Mouse (Mus musculus) erythroblast, adult 5-6 weeks (primary cell): Measurements from ENCODE around the gene Mark2. TPM values are rescaled to one million over a fixed set of nuclear protein-coding genes. Genes with fewer than 3 reads are reported as not detected.
"Not testable (repeated sequence)": the region's sequence is repeated elsewhere in the genome, so short reads cannot be mapped to it uniquely, and the experiment has no call there.

Experiments
- ATAC-seq: replicated peaks from 2 replicates; pipeline ENCODE4 v1.8.0; 2016; ENCODE audit warnings: moderate number of reproducible peaks, mild to moderate bottlenecking, moderate TSS enrichment, inconsistent platforms; ENCODE audit not compliant: poor library complexity, low FRiP score, severe bottlenecking
- total RNA-seq, 2 experiments: library from RNA; stranded (forward) in 1 of 2; stranded (reverse) in 1 of 2; fragments of 150-400 nt in 1 of 2; fragments of 200-764, 138-1000 nt in 1 of 2; gene quantifications; 2 replicates each; pipeline versions ENCODE4 v1.2.3 to v1.2.4; 2015 to 2017; ENCODE audit warnings: low replicate concordance in 2 of 2

Mark2 gene
- total RNA-seq (2015; ENCODE audit: low replicate concordance) (39.9 and 57.1 TPM in 2 replicates), total RNA-seq (2017; ENCODE audit: low replicate concordance) (19.4 and 48.1 TPM in 2 replicates)

DNA sequence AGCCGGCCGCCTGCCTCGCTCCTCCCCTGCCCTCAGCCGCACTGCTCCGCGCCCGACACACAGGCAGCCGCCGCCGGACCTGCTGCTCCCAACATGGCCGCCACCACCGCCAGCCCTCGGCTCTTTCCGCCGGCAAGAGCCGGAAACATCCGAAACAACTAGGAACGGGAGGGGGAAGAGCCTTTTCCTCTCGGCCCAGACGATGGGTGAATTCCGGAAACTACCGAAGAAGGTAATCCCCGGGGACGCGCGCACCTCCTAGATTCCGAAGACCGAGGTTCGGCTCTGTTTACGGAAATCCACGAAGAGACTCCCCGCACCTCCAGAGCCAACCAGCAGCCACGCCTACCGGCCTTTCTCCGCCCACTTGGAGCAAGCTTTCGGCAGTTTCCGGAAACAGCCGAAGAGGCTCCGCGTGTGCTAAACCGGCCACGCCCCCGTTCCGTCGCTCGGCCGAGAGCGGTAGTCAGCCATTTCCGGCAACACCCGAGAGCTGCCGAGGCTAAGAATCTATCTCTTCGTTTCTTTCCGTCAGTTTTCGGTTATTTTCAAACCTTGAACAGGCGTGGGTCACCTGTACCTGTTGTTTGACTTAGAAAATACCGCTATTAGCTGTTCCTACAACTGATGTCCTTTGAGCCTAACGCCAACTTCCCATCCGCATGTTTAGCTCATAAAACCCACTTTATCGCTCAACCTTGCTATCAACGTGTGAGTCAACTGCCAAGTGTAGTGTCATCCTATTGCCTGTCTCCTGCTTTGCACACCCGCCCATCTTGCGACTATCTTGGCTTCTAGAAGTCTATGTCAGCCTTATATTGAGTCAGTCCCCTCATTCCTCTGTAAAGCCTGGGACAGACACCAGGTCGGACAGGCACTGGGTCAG, at the start of gene Mark2:
TSS of gene Mark2 (minus strand) at position 349 of the 886 bp plus-strand sequence.
- peak; percentile 82 for ATAC-seq

DNA sequence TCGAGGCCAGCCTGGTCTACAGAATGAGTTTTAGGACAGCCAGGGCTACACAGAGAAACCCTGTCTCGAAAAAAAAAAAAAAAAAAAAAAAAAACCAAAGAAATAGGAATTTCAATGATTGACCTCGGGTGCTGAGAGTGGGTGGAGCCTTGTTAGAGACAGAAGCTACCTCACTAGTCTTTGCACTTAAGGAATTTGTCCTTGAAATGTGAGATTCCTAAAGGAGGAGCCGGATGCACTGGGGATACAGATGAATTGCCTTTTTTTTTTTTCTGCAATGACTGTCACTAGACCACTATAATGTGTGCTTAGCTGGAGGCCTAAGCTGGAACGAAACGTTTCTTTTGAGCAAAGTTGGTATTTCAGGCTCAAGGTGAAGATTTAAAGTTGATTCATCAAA, 46.8 kb upstream of the Mark2 start:
- no peak for ATAC-seq

DNA sequence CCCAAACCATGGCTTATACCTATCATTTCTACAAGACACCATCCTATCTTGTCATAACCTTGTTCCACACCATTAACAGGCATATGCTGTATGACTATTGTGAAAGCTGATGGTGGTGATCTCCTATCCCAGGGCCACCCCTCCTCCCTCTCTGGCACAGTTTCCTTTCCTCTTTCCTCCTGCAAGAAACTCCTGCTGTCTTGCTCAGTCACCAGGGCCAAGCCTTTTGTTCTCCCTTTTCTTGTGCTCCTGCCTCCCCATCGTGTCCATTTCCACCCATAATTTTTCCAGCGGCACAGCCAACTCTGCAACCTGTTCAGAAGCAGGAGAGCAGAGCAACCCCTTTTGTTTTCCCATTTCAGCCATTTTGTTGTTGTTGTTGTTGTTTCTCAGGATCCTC, 44.4 kb upstream of the Mark2 start:
- no peak for ATAC-seq

DNA sequence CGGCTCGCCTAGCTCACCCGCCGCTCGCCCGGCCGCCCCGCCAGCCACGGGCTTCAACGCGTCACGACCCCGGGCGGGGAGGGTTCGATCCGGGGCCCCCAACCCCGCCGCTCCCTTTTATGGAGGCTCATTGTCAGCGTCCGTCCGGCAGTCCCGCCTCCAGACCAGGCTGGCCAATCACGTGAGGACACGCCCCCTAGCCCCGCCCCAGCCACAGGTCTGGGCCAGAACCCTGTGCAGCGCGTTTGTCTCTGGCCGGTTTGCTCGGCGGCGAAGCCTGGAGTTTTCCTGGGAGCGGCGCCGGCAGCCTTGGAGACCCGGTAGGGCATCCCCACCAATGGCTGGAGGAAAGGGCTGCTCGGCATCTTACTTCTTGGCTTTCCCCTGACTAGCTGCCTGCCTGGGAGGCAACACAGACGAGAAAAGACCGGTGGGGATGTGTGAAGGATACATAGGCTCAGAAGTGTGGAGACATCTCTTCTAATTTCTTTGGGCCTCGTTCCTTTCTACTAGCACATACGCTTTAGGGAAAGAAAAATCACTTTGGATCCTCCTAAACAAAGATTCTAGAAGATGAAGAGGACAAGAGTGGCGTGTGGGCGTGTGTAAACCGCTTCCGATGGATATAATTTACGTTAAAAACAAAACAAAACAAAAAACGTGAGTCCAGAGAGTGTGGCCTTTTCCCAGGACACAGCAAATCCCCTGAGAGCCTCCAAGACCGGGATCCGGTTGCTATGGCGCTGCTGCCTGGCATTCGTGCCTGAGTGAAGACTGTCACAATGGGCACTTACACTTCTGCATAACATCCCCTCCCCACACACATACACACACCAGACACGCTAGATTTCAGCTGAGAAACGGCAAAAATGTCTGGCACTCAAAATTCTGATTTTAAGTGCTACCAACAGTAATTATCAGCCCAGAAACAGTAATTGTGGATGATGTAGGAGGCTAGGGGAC, 41.5 kb upstream of the Mark2 start, which contains the start of gene Spindoc:
TSS of gene Spindoc (minus strand) at position 92 of the 963 bp plus-strand sequence.
- ATAC-seq, result peak; percentile 98

DNA sequence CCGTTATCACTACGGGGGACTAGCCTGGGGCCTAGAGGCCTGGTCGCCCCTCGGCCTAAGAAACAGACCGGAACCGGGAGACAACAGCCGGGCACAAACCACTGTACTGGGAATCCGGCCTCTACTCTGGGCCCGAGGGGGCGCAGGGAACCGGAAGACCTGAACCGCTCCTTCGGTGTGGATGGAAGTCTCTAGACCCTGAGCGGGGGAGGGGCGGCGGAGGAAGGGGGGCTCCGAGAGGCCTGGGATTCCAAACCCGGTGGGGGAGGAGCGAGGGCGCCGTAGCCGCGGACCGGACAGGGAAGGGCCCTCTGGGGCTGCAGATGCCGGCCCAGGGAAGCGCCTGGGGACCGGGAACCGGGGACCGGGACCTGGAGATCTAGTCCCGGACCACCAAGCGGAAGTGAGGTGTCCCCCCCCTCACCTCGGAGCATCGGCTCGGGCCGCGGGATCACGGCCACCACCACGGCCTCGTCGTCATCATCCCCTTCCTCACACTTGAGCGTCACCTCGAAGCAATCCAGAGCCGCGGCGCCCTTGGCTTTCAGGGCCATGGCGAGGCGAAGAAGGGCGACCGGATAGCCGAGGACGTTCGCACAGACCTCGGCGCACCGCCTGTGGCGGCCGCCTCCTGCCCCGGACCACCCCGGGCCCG, 40.7 kb upstream of the Mark2 start:
- ATAC-seq, result peak; percentile 51

DNA sequence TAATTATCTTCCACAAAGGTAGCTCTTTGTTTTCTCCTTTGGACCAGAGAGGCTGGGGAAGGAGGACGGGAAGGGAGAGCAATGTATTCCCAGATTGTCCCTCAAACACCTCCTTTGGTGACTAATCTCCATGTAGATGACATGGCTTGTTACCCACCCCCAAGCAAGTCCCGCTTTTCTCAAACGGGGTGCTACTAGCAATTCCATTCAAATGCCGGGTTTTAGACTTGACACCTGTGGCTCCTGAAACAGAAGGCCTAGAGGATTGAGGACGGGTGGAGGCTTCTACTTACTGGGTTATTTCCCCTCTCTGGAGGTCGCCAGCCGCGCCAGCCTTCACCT, 40.2 kb upstream of the Mark2 start:
- ATAC-seq, result no peak

DNA sequence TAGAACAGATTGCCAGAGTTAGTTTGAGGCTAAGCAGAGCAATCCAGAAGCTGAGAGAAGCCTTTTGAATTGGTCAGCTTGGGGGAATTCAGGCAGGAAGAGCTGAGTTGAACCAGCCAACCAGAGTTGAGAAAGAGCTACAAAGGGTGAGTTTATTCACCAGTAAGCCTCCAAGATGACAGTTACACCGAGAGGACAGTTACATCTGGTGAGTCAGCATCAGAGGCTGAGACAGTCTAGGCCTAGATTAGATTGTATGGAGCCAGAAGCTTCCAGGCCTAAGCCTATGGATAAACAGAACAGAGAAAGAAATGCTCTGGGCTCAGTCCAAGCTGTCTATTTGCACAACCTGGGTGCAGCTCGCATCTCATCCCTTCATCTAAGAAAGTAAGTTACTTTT, 36.0 kb upstream of the Mark2 start:
- ATAC-seq, result no peak

DNA sequence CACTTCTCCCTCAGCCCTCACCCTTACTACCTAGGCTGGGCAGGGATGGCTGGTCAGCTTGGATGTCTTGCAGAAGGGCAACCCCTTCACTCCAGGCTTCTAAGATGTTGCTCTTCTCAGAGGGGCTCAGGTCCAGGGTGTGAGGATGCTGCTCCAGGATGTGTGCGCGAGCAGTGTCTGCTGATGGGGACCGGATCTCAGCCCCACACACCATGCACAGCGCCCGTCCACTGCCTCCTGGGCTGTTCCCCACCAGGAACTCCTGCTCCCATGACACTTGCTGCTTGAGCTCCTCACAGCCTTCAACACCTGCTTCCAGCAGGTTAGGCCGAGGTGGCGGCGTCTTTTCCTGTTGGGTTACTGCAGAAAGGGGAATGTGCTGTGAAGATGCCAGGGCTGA, 32.8 kb upstream of the Mark2 start:
- ATAC-seq, result 0 out of 2 replicates have a peak, but pooled peaks have one; percentile 23

DNA sequence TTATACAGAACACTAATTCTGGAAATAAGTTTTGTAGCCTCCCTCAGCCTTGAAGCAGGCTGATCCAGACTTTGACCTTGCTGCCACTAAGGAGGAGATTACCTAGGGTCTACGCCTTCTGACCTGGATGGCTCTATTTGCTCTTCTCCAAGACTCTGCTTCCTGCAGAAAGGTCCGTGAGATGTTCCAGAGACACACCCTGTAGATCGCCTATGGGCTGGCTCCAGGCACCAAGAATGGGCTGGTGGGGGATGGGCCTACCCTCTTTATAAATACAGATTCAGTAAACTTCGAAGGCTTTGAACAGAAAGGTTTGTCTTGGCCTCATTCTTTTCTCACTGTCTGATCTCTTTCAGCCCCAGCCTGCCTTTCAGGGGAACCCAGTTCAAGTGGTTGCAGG, 27.8 kb upstream of the Mark2 start:
- not testable (repeated sequence) for ATAC-seq

DNA sequence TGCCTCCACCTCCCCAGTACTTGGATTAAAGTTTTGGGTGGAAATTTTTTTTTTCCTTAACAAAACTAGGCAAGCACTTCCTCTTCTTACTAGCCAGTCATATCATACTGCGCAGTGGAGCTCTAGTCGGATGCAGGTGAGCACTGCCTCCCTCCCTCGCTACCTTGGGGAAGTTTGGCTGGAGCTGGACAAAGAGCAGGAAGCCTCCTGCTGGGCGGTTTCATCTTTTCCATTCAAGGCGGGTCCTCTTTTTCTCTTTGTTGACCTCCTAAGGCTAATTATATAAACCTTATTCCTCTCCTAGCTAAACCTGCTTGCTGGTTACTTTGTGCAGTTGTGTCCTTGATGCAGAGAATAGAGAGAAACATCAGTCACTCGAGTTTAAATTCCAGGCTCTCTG, 12.0 kb upstream of the Mark2 start:
- ATAC-seq, result no peak

DNA sequence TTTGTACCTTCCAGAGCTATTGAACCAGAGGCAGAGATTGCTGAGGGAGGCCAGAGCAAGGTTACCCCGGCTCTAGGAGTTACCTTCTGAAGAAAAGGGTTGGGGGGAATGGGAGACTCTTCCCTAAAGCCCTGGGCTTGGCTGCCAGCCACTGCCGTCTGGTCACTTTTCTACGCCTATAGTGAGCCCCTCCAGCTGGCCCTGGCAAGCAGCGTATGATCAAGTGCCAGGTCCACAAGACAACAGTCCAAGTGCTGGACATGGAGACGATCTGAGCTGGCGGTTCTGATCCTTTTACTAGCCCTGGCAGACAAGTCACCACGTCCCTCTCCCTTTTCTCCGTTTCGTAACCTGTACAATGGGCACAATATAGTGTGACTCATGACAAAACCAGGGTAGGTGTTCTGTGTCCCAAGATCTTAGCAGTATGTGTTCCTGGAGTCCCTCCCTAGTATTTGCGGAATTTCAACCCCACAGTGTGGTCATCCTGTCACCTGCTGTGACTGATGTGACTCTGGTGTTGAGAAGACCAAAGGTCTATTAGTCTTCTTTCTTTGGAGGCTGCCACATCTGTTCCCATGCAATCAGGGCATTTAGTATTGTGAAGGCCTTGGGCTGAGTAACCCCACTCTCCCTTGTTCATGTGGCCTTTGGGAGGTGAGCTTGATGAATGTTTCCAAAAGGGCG, 11.3 kb upstream of the Mark2 start:
- ATAC-seq, result no peak

DNA sequence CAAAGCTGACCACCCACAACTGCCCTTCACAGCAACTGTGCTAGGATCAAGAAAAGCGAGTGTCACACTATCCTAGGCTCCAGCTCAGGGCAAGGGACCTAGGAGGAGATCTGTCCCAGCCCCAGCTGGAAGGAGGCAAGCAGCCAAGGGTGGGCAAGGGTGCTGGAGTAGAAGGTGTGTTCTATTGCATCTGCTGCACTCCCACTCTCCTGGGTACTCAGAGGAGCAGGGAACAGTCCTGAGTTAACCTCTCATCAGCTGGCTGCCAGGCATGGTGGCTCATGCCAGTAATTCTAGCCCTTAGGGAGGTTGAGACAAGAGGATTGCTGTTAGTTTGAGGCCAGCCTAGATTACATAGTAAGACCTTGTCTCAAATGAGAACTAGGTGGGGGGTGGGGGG, 8.3 kb upstream of the Mark2 start:
- no peak for ATAC-seq

DNA sequence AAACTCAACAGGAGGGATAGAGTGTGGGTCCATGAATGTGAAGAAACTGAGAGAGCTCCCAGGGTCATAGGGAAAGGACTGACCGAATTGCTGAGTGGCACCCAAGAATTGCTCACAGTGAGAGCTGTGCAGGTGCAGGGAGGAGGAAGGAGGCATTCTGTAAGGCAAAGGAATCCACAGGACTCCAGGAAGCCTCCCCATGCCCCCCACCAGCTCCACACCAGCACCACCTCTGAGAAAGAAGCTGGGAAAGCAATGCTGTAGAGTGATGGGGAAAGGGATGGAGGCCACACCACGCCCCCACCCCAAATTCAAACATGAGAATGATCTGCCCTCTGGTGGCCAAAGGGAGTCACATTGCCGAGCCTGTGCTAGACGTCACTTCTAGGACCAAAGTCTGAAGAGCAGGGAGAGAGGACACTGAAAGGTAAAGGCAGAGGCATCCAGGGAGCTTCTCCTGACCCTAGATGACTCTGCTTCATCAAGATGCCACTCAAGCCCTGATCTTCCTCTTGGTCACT, 3.6 kb upstream of the Mark2 start:
- no peak for ATAC-seq

DNA sequence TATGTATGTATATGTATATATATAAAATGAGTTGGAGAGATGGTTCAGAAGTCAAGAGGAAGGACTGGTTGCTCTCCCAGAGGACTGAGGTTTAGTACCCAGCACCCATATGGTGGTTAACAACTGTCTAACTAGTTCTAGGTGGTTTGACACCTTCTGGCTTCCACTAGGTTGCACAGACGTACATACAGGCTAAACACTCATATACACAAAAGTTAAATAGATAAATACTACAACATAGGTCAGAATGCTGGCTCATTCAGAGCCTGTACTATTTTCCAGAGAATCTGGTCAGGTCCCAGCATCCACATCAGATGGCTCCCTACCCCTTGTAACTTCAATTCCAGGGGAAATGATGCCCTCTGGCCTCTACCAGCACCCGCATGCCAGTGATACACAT, 986 bp upstream of the Mark2 start:
- no peak for ATAC-seq

DNA sequence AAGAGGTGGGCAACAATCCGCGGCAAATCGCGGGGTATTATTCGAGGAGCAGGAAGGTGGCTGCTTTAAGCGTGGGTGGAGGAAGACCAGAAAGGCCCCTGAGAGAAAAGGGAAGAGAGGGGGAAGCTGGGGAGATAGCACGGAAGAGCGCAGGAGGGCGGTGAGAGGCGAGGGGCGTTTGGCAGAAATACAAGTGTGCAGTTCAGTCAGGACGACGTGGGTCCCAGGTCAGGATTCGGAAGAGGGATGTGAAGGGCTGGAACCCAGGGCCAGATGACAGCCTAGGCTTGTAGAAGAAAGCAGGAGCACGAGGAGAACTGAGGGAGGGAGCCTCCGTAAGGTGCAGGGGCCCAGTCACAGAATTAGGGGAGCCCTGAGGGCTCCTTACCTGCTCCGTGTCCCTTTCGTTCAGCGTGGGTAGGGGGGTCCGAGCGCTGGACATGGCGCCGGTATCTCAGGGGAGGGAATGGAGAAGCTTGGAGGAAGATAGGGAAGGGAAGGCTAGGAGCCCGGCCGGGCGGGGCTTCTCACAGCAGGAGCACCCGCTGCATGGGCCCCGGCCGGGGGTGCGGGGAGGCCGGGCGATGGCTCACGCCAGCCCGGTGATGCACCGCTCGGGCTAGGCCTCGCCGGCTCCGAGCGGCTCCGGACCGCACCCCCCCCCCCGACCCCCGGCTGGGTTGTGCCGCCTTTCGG, 732 bp downstream of the Mark2 start:
- peak; percentile 28 for ATAC-seq

DNA sequence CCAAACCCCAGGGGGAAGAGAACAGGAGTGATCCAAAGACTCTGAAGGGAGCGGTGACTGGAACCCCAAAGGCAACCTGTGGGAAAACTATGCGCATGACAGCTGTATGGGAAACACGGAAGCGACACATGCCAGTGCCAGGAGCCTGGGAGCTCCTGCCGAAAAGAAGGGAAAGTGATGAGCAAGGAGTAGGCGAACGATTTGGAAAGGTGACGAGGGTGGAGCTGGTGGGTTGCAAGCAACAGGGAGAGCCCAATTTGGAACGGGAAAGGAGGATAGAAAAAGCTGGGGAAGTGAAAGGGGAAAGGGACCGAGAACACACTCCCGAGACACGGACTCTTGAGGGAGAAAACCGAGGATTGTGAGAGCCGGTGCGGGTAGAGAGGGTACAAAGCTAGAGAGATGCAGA, 1.3 kb downstream of the Mark2 start:
- no peak for ATAC-seq

DNA sequence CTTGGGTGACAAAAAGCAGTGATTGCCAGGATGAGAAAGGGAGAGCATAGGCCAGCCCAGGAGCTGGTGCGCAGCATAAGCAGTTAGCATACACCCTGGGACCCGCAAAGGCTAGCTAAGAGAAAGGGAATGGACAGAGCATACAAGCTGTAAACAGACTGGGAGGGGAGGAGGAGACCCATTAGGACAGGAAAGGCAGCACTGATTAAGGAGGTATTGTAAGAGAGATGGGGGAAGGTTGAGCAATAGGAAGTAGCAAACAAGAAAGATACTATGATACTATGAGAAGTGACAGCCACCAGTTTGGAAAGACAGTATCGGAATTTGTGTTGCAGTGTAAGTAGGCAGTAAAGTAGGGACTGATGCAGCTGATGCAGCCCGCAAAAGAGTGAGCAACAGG, 1.8 kb downstream of the Mark2 start:
- no peak for ATAC-seq

DNA sequence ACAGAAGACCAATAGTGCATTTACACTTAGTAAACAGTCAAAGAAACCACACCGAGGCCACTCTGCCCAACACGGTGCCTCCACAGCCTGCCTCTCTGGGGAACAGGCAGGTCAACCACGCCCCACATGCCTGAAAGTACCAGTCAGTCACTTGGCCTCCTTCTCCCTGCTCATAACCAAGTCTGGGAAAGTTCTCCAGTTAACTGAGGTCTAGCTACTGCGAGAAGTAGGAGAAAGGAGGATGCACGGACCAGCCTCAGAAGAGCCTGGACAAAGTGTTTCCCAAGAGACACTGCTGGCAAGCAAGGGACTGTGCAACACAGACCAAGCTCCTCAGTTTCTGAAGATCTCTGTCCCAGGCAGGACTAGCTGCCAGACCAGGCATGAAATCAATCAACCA, 2.6 kb downstream of the Mark2 start:
- ATAC-seq, result no peak
